Mouse (Mus musculus): ENCODE data around the gene Myocd. TPM values are rescaled to one million over a fixed set of nuclear protein-coding genes. Genes with fewer than 3 reads are reported as not detected.

The Myocd gene
- polyA plus RNA-seq, 1 experiment, result 2.0 TPM

GRCm38 (mm10) chr11:65185114-65185513 is 84.7 kb downstream of the Myocd start:
- H3K36me3 ChIP-seq (ENCODE audit: control insufficient read depth, insufficient read depth, low read length), result no peaks in the 10 kb centered on the region
- no peak overlapping the region for H3K4me3 ChIP-seq (ENCODE audit: control insufficient read depth, insufficient read depth, low read length)
- DNase-seq, result no peak
- 100% methylated on average over 1 of the region's 1 CpGs for whole genome bisulfite sequencing
- TF ChIP-seq POLR2A (IDR thresholded peaks at IDR 0.05; ENCODE audit: control insufficient read depth, extremely low read depth, insufficient read depth, low read length, poor library complexity), result no peak
- no peak for TF ChIP-seq CTCF (IDR thresholded peaks at IDR 0.05; ENCODE audit: borderline replicate concordance, control insufficient read depth, extremely low read depth, insufficient read depth, low read length, poor library complexity)
- no peaks in the 10 kb centered on the region for H3K27me3 ChIP-seq (ENCODE audit: control insufficient read depth, insufficient read depth, low read length)
- H3K27ac ChIP-seq (ENCODE audit: control insufficient read depth, insufficient read depth, low read length), result no peak overlapping the region
- H3K4me1 ChIP-seq (replicated peaks; ENCODE audit: control insufficient read depth, insufficient read depth, low read length), result no peaks in the 10 kb centered on the region

DNA sequence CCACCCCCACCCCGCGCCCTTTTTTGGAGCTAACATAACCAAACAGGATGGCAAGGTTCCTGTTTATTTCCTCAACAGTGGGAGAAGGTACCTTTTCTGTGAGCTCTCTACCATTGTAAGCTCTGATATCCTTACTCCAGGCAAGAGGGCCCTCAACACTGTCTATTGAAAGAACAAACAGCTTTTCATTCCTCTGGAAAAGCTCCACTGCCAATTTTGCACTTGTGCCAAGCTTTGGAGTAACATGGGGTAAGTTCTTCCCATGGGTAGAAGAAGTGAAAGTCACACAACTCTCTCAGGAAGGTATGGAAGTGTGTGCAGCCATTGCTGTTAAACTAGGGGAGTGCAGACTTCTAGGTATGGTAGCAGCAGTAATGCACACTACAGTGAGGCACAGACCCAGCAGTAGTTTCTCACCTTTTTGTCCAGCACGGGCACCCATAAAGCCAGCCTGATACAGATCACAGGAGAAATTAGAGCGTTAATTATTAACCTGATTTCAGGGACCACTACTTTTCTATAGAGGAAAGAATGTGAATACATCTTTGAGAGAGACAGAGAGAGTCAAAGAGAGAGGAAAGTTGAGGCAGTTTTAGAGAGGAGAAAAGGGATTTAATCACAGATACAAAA is 99.6 kb downstream of the Myocd start:
- no peaks in the 10 kb centered on the region for H3K4me1 ChIP-seq (replicated peaks; ENCODE audit: control insufficient read depth, insufficient read depth, low read length)
- H3K36me3 ChIP-seq (ENCODE audit: control insufficient read depth, insufficient read depth, low read length), result no peaks in the 10 kb centered on the region
- 85% methylated on average over 4 of the region's 4 CpGs for WGBS
- no peaks in the 10 kb centered on the region for H3K27me3 ChIP-seq (ENCODE audit: control insufficient read depth, insufficient read depth, low read length)
- no peak for TF ChIP-seq POLR2A (IDR thresholded peaks at IDR 0.05; ENCODE audit: control insufficient read depth, extremely low read depth, insufficient read depth, low read length, poor library complexity)
- no peak for TF ChIP-seq CTCF (IDR thresholded peaks at IDR 0.05; ENCODE audit: borderline replicate concordance, control insufficient read depth, extremely low read depth, insufficient read depth, low read length, poor library complexity)
- no peak overlapping the region for H3K27ac ChIP-seq (ENCODE audit: control insufficient read depth, insufficient read depth, low read length)
- H3K4me3 ChIP-seq (ENCODE audit: control insufficient read depth, insufficient read depth, low read length), result no peak overlapping the region
- DNase-seq, result no peak

GRCm38 (mm10) chr11:65162767-65163120 is 107.0 kb downstream of the Myocd start, which contains the start of gene Arhgap44:
Arhgap44 (minus strand) TSS chr11:65162961.
- Histone ChIP-seq H3K27ac (ENCODE audit: control insufficient read depth, insufficient read depth, low read length) (no peak within 1 kb of the TSS), H3K36me3 (ENCODE audit: control insufficient read depth, insufficient read depth, low read length) (no peaks in the 10 kb centered on the region), H3K4me1 (replicated peaks; ENCODE audit: control insufficient read depth, insufficient read depth, low read length) (no peaks in the 10 kb centered on the region), H3K27me3 (ENCODE audit: control insufficient read depth, insufficient read depth, low read length) (no peaks in the 10 kb centered on the region), H3K4me3 (ENCODE audit: control insufficient read depth, insufficient read depth, low read length) (peak within 1 kb of the TSS; percentile 8)
- 4% methylated on average over 27 of the region's 27 CpGs for WGBS
- no peak for DNase-seq
- no peak for TF ChIP-seq CTCF (IDR thresholded peaks at IDR 0.05; ENCODE audit: borderline replicate concordance, control insufficient read depth, extremely low read depth, insufficient read depth, low read length, poor library complexity)
- no peak for TF ChIP-seq POLR2A (IDR thresholded peaks at IDR 0.05; ENCODE audit: control insufficient read depth, extremely low read depth, insufficient read depth, low read length, poor library complexity)

DNA sequence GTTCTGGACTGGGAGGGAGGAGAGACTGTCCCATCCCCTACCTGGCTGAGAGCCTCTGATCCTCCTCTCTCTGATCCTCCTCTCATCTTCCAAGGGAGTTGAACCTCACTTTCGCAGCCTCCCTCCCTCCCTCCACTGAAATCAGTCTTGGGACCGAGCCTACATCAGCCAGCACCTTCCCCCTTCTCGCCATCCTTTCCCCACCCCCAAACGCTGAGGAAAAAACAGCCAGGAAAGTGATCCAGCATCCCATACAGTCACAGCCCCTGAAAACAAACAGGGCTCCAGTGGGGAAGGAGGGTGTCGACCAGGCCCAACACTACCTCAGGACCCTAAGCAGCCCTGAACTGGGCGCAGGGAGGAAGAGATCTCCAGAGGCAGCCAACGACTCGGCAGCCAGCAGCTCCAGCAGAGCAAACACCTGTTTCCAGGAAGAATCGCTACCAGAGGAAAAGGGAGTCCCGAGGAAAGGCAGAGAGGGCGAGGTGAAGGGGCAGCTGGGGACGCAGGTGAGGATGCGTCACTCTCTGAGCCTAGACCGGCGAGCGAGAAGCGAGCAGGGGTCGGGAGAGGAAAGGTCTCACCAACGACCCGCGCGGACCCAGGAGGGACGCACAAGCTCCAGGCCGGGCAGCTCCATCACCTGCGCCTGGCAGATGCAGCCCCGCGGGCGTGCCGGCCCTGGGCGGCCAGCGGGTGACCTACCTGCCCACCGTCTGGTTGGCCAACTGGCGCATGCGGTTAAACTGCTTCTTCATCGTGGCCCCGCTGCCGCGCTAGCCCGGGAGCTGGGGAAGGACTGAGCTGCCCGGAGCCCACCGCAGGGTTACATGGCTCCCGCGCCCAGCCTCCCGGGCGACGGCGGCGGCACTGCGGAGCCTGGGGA is 107.7 kb downstream of the Myocd start:
- H3K4me1 ChIP-seq (replicated peaks; ENCODE audit: control insufficient read depth, insufficient read depth, low read length), result no peaks in the 10 kb centered on the region
- H3K27ac ChIP-seq (ENCODE audit: control insufficient read depth, insufficient read depth, low read length), result no peak overlapping the region
- H3K36me3 ChIP-seq (ENCODE audit: control insufficient read depth, insufficient read depth, low read length), result no peaks in the 10 kb centered on the region
- TF ChIP-seq POLR2A (IDR thresholded peaks at IDR 0.05; ENCODE audit: control insufficient read depth, extremely low read depth, insufficient read depth, low read length, poor library complexity), result no peak
- TF ChIP-seq CTCF (IDR thresholded peaks at IDR 0.05; ENCODE audit: borderline replicate concordance, control insufficient read depth, extremely low read depth, insufficient read depth, low read length, poor library complexity), result no peak
- no peak for DNase-seq
- peak overlapping the region; percentile 8 for H3K4me3 ChIP-seq (ENCODE audit: control insufficient read depth, insufficient read depth, low read length)
- 8% methylated on average over 49 of the region's 49 CpGs for WGBS
- no peaks in the 10 kb centered on the region for H3K27me3 ChIP-seq (ENCODE audit: control insufficient read depth, insufficient read depth, low read length)

- no peak for DNase-seq
- Histone ChIP-seq H3K27ac (ENCODE audit: control insufficient read depth, insufficient read depth, low read length) (no peak overlapping the region), H3K4me3 (ENCODE audit: control insufficient read depth, insufficient read depth, low read length) (no peak overlapping the region), H3K36me3 (ENCODE audit: control insufficient read depth, insufficient read depth, low read length) (no peaks in the 10 kb centered on the region), H3K27me3 (ENCODE audit: control insufficient read depth, insufficient read depth, low read length) (no peaks in the 10 kb centered on the region), H3K4me1 (replicated peaks; ENCODE audit: control insufficient read depth, insufficient read depth, low read length) (no peaks in the 10 kb centered on the region)
- no peak for TF ChIP-seq CTCF (IDR thresholded peaks at IDR 0.05; ENCODE audit: borderline replicate concordance, control insufficient read depth, extremely low read depth, insufficient read depth, low read length, poor library complexity)
- no peak for TF ChIP-seq POLR2A (IDR thresholded peaks at IDR 0.05; ENCODE audit: control insufficient read depth, extremely low read depth, insufficient read depth, low read length, poor library complexity)
- WGBS, result 76% methylated on average over 7 of the region's 7 CpGs
Measured at GRCm38 (mm10) chr11:65160991-65161880, 108.6 kb downstream of the Myocd start.

DNA sequence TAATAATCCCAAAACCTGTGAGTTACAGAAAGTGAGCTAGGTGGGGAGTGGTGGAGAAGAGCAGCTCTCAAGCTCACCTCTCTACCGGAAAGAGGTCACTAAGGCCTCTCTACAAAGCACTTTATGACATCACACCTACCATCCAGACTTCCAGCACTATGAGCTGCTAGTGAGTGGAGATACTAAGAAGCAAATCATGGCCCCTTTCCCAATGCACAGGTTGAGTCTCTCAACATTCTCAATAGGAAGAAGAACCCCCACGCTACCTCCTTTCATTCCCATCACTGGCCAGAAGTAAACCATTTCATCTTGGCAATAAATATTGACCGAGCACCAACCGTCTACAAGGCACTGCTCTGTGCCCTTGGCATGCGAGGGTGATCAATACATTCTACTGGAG is 110.0 kb downstream of the Myocd start, which contains the start of gene 1700086D15Rik:
Gene 1700086D15Rik (minus strand): TSS at position 101 of the 400 bp plus-strand sequence.
- H3K36me3 ChIP-seq (ENCODE audit: control insufficient read depth, insufficient read depth, low read length), result no peaks in the 10 kb centered on the region
- no peak for TF ChIP-seq CTCF (IDR thresholded peaks at IDR 0.05; ENCODE audit: borderline replicate concordance, control insufficient read depth, extremely low read depth, insufficient read depth, low read length, poor library complexity)
- no peak for TF ChIP-seq POLR2A (IDR thresholded peaks at IDR 0.05; ENCODE audit: control insufficient read depth, extremely low read depth, insufficient read depth, low read length, poor library complexity)
- no peak within 1 kb of the TSS for H3K4me3 ChIP-seq (ENCODE audit: control insufficient read depth, insufficient read depth, low read length)
- 90% methylated on average over 5 of the region's 5 CpGs for WGBS
- H3K27me3 ChIP-seq (ENCODE audit: control insufficient read depth, insufficient read depth, low read length), result no peaks in the 10 kb centered on the region
- H3K27ac ChIP-seq (ENCODE audit: control insufficient read depth, insufficient read depth, low read length), result no peak within 1 kb of the TSS
- DNase-seq, result no peak
- H3K4me1 ChIP-seq (replicated peaks; ENCODE audit: control insufficient read depth, insufficient read depth, low read length), result no peaks in the 10 kb centered on the region
